Mouse (Mus musculus): Measurements from ENCODE around the gene Ddx20.

GRCm38 (mm10) chr3:105643566-105643965, 43.8 kb downstream of the Ddx20 start:
- no peak for TF ChIP-seq POLR2A (IDR thresholded peaks at IDR 0.05; ENCODE audit: extremely low read depth, insufficient read depth, low read length)
- TF ChIP-seq CTCF (IDR thresholded peaks at IDR 0.05; ENCODE audit: low read depth, low read length), result no peak

Measured in liver, adult 2 months (tissue).